Mouse (Mus musculus) intestine, postnatal 0 days (tissue): ENCODE results near the gene Lin28b. TPM values are rescaled to one million over a fixed set of nuclear protein-coding genes. Genes with fewer than 3 reads are reported as not detected.
"Not testable (repeated sequence)": the region's sequence is repeated elsewhere in the genome, so short reads cannot be mapped to it uniquely, and the experiment has no call there.

ENCODE experiments used
- ATAC-seq: fragments of 200-750 bp; cut with Nextera tagmentation; 2 replicates; pipeline ENCODE4 v1.8.0; 2017; ENCODE audit warnings: mild to moderate bottlenecking, moderate TSS enrichment, moderate library complexity
- H3K27ac ChIP-seq: fragments of 300-500 bp; sonication (generic); 2 replicates; pipeline ENCODE4 v1.5.1; 2014; ENCODE audit warnings: mild to moderate bottlenecking, low read depth, low read length, moderate library complexity
- H3K27me3 ChIP-seq: fragments of 300-500 bp; sonication (generic); replicated peaks from 2 replicates; pipeline ENCODE4 v1.6.1; 2014; ENCODE audit warnings: low read length, mixed read lengths; ENCODE audit not compliant: control insufficient read depth, insufficient read depth
- H3K36me3 ChIP-seq: fragments of 300-500 bp; sonication (generic); 2 replicates; pipeline ENCODE4 v1.6.1; 2014; ENCODE audit warnings: mild to moderate bottlenecking, moderate library complexity; ENCODE audit not compliant: control insufficient read depth, insufficient read depth
- H3K4me1 ChIP-seq: fragments of 300-500 bp; sonication (generic); replicated peaks from 2 replicates; pipeline ENCODE4 v1.6.1; 2014; ENCODE audit warnings: antibody characterized with exemption, low read length, mixed read lengths; ENCODE audit not compliant: control insufficient read depth, insufficient read depth
- H3K4me2 ChIP-seq: fragments of 300-500 bp; sonication (generic); replicated peaks from 2 replicates; pipeline ENCODE4 v1.6.1; 2014; ENCODE audit warnings: low read depth, mild to moderate bottlenecking, moderate library complexity
- H3K4me3 ChIP-seq: fragments of 300-500 bp; sonication (generic); 2 replicates; pipeline ENCODE4 v1.5.1; 2014; ENCODE audit warnings: low read depth, low read length
- H3K9ac ChIP-seq: fragments of 300-500 bp; sonication (generic); 2 replicates; pipeline ENCODE4 v1.6.1; 2014; ENCODE audit warnings: mild to moderate bottlenecking, low read depth, low read length
- H3K9me3 ChIP-seq: fragments of 300-500 bp; sonication (generic); 2 replicates; pipeline ENCODE4 v1.6.1; 2016; ENCODE audit warnings: mixed run types; ENCODE audit not compliant: control insufficient read depth
- CTCF ChIP-seq: sonication (generic); IDR thresholded peaks from 2 replicates; pipeline ENCODE4 v1.5.1; 2016; ENCODE audit warnings: low read depth, mild to moderate bottlenecking, control low read depth, antibody characterized with exemption, moderate library complexity
- WGBS: fragments of 180-500 bp; shearing (Covaris S2); extraction: QIAGEN DNeasy Blood & Tissue Kit; methylation state at CpG from one replicate; pipeline ENCODE4 v1.1.7; 2014; 5-methylcytosine and 5-hydroxymethylcytosine counted together
- polyA plus RNA-seq: library from polyadenylated mRNA; unstranded; fragments of >200 nt; fragmentation: Nextera tagmentation; extraction: Ambion mirVana; gene quantifications from 2 replicates; pipeline ENCODE4 v1.2.1, GENCODE M21; 2015

Lin28b gene
- polyA plus RNA-seq, 1 experiment from 2014 or later: 0.12 TPM

DNA sequence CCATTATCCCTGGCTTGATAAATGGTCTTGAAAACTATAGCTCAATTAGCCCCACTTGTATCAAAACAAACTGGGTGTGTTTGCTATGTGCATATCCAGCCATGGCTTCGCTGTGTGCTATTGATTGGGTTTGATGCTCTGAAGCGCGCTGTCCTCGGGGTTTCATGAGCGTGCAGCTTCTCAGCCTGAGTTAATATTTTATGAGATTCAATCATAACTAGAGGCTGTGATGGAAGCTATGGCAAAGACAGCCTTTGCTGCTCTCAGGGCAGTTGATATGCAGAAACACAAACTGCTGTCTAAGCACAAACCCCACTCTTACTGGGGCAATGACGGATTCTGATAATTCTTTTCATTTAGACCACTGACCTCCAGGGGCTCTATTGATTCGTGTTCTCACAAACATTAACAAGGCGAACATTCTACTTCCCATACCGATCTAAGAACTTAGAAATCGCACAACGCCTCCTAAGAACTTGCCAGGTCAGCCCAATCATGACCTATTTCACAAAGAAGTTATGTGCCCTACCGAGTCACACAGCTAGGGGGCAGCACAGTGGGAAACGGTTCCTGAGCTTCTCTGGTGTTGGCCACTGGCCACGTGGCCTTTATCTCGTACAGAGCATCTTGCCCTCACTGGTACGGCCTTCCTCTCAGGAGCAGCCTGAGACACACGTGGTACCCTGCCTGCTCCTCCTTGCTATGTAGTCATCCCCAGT, 119.0 kb downstream of the Lin28b start:
- TF ChIP-seq CTCF: peak; percentile 25; the same call in 1 of the 2 replicates
- no peaks in the 10 kb centered on the region for H3K9me3 ChIP-seq
- no peak overlapping the region for H3K4me2 ChIP-seq
- WGBS: 81% methylated on average over 17 of the region's 17 CpGs
- no peak for ATAC-seq
- no peak overlapping the region for H3K4me3 ChIP-seq
- no peak overlapping the region for H3K9ac ChIP-seq
- H3K4me1 ChIP-seq: no peaks in the 10 kb centered on the region
- no peaks in the 10 kb centered on the region for H3K27me3 ChIP-seq
- H3K36me3 ChIP-seq: no peaks in the 10 kb centered on the region
- H3K27ac ChIP-seq: no peak overlapping the region

DNA sequence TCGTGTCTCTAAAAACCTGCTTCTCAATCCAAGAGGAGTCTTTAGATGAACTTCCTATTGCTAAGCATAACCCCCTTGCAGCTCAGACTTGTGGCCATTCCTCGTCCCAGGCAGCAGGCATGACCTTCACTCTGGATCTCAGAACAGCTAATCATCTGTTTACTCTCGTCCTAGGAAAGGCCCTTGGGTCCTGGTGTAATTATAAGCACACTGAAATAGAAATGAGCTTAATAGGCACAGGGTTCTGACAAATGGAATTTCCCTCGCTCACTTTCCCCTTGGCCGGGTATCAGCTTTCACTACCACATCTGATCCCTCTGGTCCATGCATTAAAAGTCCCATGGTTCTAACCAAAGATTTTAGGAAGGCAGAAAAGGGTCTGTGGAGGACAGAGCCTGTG, 122.8 kb downstream of the Lin28b start:
- Histone ChIP-seq H3K9me3 (no peaks in the 10 kb centered on the region), H3K4me2 (no peak overlapping the region), H3K36me3 (no peaks in the 10 kb centered on the region), H3K9ac (no peak overlapping the region), H3K27ac (no peak overlapping the region), H3K4me3 (no peak overlapping the region), H3K4me1 (no peaks in the 10 kb centered on the region), H3K27me3 (no peaks in the 10 kb centered on the region)
- no peak for TF ChIP-seq CTCF
- ATAC-seq: no peak
- 43% methylated on average over 5 of the region's 5 CpGs for WGBS

DNA sequence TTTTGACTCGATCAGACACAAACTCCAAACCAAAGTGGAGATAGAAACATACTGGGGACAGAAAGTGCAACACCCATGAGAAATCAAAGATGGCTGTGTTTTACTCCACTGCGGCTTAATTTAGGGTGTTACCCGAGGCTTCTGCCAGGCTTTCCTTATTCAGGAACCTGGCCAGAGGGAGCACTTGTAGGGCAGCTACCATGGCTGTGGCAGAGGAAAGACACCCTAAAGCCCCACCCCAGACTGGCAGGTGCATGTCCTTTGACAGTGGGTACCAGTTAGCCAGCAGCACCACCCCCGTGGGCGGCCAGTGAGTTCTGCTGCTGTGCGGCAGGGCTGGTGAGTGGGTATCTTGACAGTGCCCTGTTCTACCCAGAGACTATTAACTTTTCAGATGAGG, 130.1 kb downstream of the Lin28b start:
- Histone ChIP-seq H3K4me3 (no peak overlapping the region), H3K27me3 (no peaks in the 10 kb centered on the region), H3K9ac (no peak overlapping the region), H3K4me2 (no peak overlapping the region), H3K27ac (no peak overlapping the region), H3K36me3 (no peaks in the 10 kb centered on the region), H3K9me3 (no peaks in the 10 kb centered on the region), H3K4me1 (no peaks in the 10 kb centered on the region)
- TF ChIP-seq CTCF: no peak
- ATAC-seq: no peak
- 90% methylated on average over 6 of the region's 6 CpGs for WGBS

DNA sequence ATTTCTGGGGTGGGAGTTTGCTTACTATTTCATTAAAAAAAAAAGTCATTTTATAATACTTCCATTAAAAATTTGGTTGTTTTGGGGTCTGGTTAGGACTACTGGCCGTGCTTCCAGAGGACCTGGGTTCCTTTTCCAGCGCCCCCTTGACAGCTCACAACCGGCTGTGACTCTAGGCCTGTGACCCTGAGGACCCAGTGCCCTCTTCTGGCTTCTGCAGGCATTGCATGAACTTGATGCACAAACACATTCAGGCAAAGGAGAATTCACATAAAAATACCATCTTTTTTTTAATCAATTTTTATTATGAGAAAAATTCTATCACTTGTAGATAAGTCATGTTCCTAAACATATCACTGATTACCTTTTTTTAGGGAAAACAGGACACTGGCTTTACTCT, 138.1 kb downstream of the Lin28b start:
- H3K4me1 ChIP-seq, ATAC-seq, H3K36me3 ChIP-seq, H3K9ac ChIP-seq, H3K4me3 ChIP-seq, H3K4me2 ChIP-seq, H3K27me3 ChIP-seq, H3K9me3 ChIP-seq, H3K27ac ChIP-seq: not testable (repeated sequence)
- TF ChIP-seq CTCF: peak; percentile 39
- 86% methylated on average over 3 of the region's 3 CpGs for WGBS

DNA sequence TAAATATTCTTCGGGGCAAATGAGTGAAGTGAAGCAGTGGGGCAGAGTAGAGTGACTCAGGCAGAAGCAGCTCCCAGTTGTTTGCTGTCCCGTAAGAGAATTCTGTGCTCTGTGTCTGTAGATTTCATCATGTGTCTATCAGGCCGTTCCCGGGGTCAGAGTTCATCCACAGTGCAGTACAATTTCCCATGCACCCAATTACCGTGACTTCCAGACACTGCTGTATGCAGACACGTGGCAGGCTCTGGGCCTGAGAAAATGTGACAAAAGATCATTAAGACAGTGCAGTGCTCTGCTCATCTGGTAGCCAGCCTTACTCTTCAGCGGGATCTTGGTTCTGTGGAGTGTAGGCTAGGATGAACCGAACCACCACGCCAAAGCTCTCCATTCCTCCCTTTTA, 141.0 kb downstream of the Lin28b start:
- no peak for TF ChIP-seq CTCF
- H3K9me3 ChIP-seq: no peaks in the 10 kb centered on the region
- WGBS: 73% methylated on average over 9 of the region's 9 CpGs
- no peak overlapping the region for H3K9ac ChIP-seq
- H3K4me1 ChIP-seq: no peaks in the 10 kb centered on the region
- no peak overlapping the region for H3K4me3 ChIP-seq
- no peaks in the 10 kb centered on the region for H3K36me3 ChIP-seq
- H3K27ac ChIP-seq: no peak overlapping the region
- peak; percentile 59; the same call in 1 of the 2 replicates for ATAC-seq
- no peak overlapping the region for H3K4me2 ChIP-seq
- no peaks in the 10 kb centered on the region for H3K27me3 ChIP-seq

DNA sequence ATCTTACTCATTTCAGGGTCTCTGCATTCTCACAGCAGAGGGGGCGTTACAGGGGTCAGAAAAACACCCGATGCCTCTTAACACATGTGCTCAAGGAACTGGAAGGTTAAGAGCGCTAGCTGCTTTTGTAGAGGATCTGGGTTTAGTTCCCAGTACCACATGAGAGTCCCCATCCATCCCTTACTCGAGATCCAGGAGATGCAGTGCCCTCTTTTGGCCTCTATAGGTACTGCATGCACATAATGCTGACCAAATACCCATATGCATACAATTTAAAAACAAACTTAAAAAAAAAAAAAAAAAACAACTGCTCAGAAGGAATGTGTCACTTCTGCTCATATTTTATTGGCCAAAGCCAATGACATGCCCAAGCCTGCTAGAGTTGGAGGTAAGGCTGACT, 141.8 kb downstream of the Lin28b start:
- 84% methylated on average over 4 of the region's 4 CpGs for WGBS
- no peak overlapping the region for H3K4me2 ChIP-seq
- H3K27ac ChIP-seq: no peak overlapping the region
- no peaks in the 10 kb centered on the region for H3K9me3 ChIP-seq
- H3K36me3 ChIP-seq: no peaks in the 10 kb centered on the region
- H3K4me3 ChIP-seq: no peak overlapping the region
- no peak for ATAC-seq
- no peaks in the 10 kb centered on the region for H3K27me3 ChIP-seq
- H3K9ac ChIP-seq: no peak overlapping the region
- TF ChIP-seq CTCF: peak; percentile 42; the same call in 1 of the 2 replicates
- no peaks in the 10 kb centered on the region for H3K4me1 ChIP-seq
